Mouse (Mus musculus) splenic B cell, adult 2 months (primary cell): ENCODE measurements at regions not wholly inside any gene's neighbourhood (a gene's known extent, or its start where the extent isn't known, plus 50 kb on each side); places are given as distances from the start of the nearest gene placed in this dataset.

Experiments used
- DNase-seq: peaks from one replicate; pipeline ENCODE4 v3.0.0-alpha.2; 2011; ENCODE audit warnings: low read depth, low spot score
- H3K27me3 ChIP-seq: 2 replicates; pipeline ENCODE4 v1.6.1; 2012; ENCODE audit warnings: mild to moderate bottlenecking, low read length, moderate library complexity, mixed read lengths; ENCODE audit not compliant: control insufficient read depth, poor library complexity, insufficient read depth, severe bottlenecking
- H3K36me3 ChIP-seq: 2 replicates; pipeline ENCODE4 v1.6.1; 2012; ENCODE audit warnings: mild to moderate bottlenecking, low read length, moderate library complexity, mixed read lengths; ENCODE audit not compliant: control insufficient read depth, poor library complexity, insufficient read depth, severe bottlenecking

DNA sequence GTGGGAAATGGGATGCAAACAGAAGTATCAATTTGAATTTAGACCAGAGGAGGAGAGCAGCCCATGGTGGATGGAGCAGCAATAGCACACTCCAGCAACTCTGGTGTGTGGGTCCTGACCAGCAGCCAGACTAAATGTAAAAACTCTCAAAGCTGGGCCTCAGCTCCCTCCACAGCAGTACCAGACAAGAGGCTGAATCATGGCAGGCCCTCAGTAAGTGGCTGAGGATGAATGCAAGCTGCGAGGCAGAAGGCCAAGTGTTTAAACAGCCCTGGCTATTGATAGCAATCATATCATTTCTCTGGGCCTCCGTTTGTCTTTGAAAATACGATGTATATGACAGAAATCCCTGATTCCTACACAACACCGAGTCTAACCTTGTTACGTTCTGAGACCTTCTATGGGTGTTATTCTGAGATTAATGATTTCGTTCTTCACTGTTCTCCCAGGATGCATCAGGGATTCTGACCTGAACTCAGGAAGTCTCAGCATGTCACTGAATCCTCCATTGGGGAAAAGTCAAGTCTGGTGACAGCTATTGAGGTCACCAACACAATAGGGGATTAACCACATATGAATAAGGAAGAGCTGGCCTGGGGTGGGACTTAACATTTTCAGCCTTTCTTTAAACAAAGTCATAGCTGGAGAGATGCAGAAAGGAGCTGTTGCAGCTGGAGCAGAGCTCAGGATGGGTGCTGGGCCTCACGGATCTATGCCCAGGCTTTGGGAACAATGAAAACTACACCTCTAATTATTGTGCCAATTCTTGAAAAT is 124.8 kb downstream of the Spata18 start:
- no peaks in the 10 kb centered on the region for H3K27me3 ChIP-seq
- DNase-seq, result no peak
- H3K36me3 ChIP-seq, result no peaks in the 10 kb centered on the region

GRCm38 (mm10) chr5:73777282-73777921 is 126.2 kb downstream of the Spata18 start:
- H3K36me3 ChIP-seq, result no peaks in the 10 kb centered on the region
- no peaks in the 10 kb centered on the region for H3K27me3 ChIP-seq
- DNase-seq, result no peak

DNA sequence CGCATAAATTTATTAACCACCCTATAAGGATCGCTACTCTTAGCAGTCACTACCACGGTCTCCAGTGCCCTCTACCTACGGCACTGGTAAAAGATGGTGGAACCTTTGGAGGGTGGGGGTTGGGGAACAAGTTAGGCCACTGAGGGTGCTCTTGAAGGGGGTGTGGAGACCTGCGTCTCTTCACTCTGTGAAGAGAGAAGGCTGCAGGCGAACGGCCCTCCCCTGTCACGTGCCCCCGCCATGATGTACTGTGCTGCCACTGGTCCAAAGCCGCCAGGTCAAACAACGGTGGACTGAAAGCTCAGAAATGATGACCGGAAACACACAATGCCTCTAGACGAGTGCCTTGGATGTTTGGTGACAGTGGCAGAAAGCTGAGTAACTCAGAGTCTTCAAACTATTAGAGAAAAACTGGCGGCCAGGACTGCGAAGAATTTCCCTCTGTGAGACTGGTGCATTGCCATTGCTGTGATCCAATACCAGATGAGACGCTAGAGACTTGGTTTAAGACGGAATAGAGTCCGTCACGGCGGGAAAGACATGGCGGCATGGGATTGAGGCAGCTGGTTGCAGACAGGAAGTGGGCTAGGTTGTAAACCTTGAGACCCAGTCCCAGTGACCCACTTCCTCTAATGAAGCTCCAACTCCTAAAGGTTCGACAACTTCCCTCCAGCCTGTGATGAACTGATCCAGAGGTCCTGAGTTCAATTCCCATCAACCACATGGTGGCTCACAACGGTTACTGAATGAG is 130.2 kb downstream of the Spata18 start:
- Histone ChIP-seq H3K27me3 (no peaks in the 10 kb centered on the region), H3K36me3 (no peaks in the 10 kb centered on the region)
- DNase-seq, result no peak

- Histone ChIP-seq H3K27me3 (no peaks in the 10 kb centered on the region), H3K36me3 (no peaks in the 10 kb centered on the region)
- DNase-seq, result no peak
Measured at GRCm38 (mm10) chr5:73782214-73783091, 131.3 kb downstream of the Spata18 start.

- no peak for DNase-seq
Measured at GRCm38 (mm10) chr5:73787275-73787674, 136.1 kb downstream of the Spata18 start.

DNA sequence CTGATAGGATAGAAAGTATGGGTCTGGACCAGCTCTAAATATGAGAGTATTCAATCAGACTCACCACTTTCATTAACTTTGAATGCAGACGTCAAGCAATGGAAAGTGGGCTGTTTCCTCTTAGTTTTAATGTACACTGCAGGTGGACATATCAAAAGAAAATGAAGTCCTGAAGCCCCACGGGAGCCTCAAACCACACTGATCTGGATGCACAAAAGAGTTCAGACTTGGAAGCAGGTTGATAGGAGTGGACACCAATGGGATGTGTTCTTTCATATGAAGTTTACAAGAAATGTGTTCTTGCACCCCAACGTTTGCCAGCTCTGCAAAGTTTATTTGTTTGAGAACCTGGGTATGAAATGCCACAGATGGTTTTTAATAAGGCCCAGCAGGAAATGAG is 141.0 kb downstream of the Spata18 start:
- DNase-seq, result no peak
- Histone ChIP-seq H3K36me3 (no peaks in the 10 kb centered on the region), H3K27me3 (no peaks in the 10 kb centered on the region)

More at GRCm38 (mm10) chr5:73787275-73787674, 136.1 kb downstream of the Spata18 start:
- Histone ChIP-seq H3K36me3 (no peaks in the 10 kb centered on the region), H3K27me3 (no peaks in the 10 kb centered on the region)

GRCm38 (mm10) chr5:73796201-73796600 is 145.0 kb downstream of the Spata18 start:
- Histone ChIP-seq H3K36me3 (no peaks in the 10 kb centered on the region), H3K27me3 (no peaks in the 10 kb centered on the region)
- DNase-seq, result no peak

GRCm38 (mm10) chr5:73797980-73798379 is 146.8 kb downstream of the Spata18 start:
- Histone ChIP-seq H3K27me3 (no peaks in the 10 kb centered on the region; the same call in 1 of the 2 replicates), H3K36me3 (no peaks in the 10 kb centered on the region)
- DNase-seq, result no peak

DNA sequence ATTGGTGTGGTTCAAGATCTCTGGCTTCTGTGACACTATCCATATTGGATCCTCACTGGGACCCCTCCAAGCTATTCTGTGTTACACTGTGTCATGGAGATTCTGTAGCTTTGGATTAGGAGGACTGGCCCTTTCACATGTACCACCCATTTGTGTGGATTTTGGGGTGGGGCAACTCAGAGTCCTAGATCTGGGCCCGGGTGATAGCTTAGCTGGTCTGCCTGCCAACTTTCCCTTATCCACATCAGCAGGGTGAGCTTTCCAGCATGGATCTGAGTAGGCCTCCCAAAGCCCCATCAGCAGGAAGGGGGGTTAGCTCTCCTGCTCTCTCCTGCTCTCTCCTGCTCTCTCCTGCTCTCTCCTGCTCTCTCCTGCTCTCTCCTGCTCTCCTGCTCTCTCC is 152.3 kb downstream of the Spata18 start:
- no peaks in the 10 kb centered on the region for H3K36me3 ChIP-seq
- no peak for DNase-seq
- H3K27me3 ChIP-seq, result no peaks in the 10 kb centered on the region; the same call in 1 of the 2 replicates

DNA sequence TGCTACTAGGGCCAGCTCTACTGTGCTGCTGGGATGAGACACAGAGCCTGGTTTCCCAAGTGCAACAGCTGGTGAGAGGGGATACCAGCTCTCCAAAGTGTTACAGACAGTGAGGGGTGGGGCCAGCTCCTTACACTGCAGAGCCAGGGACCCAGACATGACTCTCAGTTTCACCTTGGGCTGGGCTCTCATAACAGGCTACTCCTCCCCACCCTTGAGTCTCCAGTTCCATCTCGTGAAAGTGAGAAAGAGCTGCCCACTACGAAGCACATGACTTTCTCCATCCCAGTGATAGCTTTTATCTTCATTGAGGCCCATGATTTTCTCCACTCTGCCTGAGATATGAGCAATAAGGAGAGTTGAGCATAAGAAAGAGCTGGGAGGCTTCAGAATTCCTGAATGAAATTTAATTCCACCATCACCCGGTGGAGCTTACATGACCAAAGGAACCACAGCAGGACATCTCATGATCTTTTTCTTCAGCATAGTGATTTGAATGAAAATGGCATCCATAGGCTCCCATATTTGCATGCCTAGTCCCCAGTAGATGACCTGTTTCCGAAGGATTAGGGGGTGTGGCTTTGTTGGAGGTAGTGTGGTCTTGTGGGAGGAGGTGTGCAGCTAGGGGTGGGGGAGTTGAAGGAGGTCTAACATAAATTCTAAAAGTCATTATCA is 153.5 kb downstream of the Spata18 start:
- H3K36me3 ChIP-seq, result no peaks in the 10 kb centered on the region
- H3K27me3 ChIP-seq, result no peaks in the 10 kb centered on the region; the same call in 1 of the 2 replicates
- no peak for DNase-seq

DNA sequence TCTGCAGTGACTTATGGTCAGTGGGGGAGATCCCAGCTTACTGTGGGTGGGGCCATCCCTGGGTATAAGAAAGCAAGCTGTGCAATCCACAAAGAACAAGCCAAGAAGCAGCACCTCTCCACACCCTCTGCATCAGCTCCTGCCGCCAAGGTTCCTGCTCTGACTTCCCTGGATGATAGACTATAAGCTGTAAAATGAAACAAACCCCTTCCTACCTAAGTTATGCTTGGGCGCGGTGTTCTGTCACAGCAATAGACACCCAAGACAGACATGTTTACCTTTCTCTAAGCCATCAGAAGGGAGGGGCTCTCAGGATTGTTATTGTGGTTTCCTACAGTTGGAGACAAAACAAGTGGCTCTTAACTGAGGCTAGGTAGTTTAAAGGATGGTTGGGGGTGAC is 159.5 kb downstream of the Spata18 start:
- DNase-seq, result no peak
- H3K27me3 ChIP-seq, result no peaks in the 10 kb centered on the region
- no peaks in the 10 kb centered on the region for H3K36me3 ChIP-seq

- Histone ChIP-seq H3K27me3 (no peaks in the 10 kb centered on the region), H3K36me3 (no peaks in the 10 kb centered on the region)
- DNase-seq, result no peak
Measured at GRCm38 (mm10) chr5:73811094-73811521, 159.9 kb downstream of the Spata18 start.

DNA sequence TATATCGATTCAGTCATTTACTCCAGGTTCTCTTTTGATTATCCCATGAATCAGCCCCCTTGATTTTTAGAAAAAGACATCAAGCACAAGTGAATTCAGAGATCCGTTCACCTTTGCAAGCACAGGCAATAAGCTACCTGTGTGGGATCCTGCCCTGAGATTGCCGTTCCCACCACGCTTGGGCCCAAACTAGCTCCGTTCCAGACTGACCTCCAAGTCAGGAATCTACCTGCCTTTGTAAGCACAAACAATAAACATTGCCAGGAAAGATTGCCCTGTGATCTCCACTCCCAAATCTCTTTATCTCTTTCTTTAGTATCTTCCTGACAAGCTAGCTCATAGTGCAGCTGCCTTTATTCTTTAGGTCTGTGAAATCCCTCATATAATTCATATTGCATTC is 164.6 kb downstream of the Spata18 start:
- Histone ChIP-seq H3K36me3 (no peaks in the 10 kb centered on the region), H3K27me3 (no peaks in the 10 kb centered on the region)
- DNase-seq, result no peak

DNA sequence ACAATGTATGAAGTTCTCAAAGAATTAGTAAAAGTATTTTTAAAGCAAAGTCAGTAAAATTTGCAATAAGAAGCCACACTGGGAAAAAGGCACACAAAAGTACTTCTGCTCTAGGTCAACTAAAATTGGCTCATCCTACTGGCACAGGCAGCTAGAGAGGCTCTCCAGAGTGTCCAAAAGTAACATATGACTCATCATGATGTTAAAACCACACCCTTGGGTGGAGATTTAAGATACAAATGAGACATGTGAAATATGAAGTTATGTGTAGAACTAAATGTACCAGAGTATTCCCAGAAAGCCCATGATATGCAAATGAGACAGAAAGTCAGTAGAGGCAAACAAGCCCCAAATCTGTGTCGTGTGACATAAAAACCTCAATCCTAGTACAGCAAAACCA is 166.0 kb downstream of the Spata18 start:
- H3K36me3 ChIP-seq, result no peaks in the 10 kb centered on the region
- H3K27me3 ChIP-seq, result no peaks in the 10 kb centered on the region
- no peak for DNase-seq
